Mouse (Mus musculus) thymus, postnatal 10 days (tissue): ENCODE measurements at regions not wholly inside any gene's neighbourhood (a gene's known extent, or its start where the extent isn't known, plus 50 kb on each side); places are given as distances from the start of the nearest gene placed in this dataset.
"Not testable (repeated sequence)": the region's sequence is repeated elsewhere in the genome, so short reads cannot be mapped to it uniquely, and the experiment has no call there.

ENCODE experiments used
- DNase-seq, 2 experiments: peaks; one replicate each; pipeline ENCODE4 v3.0.0; 2021; ENCODE audit warnings: low spot score in 2 of 2

- no peak for DNase-seq
These were observed 250.5 kb upstream of the Myo3a start for GRCm38 (mm10) chr2:21976831-21977230.

GRCm38 (mm10) chr2:21980177-21980576, 247.1 kb upstream of the Myo3a start:
- no peak for DNase-seq

- no peak for DNase-seq
These were observed 202.9 kb upstream of the Myo3a start for GRCm38 (mm10) chr2:22024438-22024837.

- DNase-seq = no peak
These were observed 200.5 kb upstream of the Myo3a start for GRCm38 (mm10) chr2:22026794-22027193.

DNA sequence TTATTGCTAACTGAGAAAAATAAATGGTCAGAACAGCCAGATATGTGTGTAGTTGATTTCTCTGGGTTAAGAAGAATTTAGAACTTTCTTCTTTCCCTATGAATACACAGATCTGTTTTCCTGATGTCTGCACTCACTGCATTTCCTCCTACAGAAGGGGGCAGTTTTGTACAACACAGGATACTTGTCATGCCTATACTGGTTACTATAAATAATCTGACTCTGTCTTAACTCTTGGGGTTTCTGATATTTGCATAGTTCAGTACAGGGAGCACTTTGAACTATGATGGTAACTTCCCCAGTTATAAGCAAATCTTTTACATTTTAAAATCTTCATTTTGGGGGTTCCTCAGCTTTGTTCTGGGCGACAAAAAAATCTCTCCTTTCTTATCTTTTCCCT, 198.7 kb upstream of the Myo3a start:
- no peak for DNase-seq

- DNase-seq = no peak
These were observed 198.1 kb upstream of the Myo3a start for GRCm38 (mm10) chr2:22029022-22029803.

- no peak for DNase-seq
These were observed 197.5 kb upstream of the Myo3a start for GRCm38 (mm10) chr2:22029804-22030194.

DNA sequence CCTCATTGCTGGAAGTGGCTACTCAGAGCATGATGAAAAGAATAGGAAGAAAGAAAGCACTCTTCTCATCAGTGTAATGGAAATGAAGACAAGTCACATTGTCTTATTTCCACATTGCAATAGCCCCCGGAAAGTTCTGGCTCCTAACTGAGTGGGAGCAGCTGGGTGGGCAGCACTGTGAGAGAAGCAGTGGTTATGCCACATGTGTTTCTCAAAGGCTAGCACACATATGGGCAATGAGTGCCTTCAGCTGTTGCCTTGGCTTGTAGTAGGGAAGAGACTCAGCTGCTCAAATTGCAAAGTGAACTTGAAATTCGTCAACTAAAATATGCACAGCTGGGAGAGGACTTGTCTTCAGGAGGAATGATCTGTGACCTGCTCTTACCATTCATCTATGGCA, 190.5 kb upstream of the Myo3a start:
- DNase-seq = no peak

- no peak for DNase-seq
These were observed 188.5 kb upstream of the Myo3a start for GRCm38 (mm10) chr2:22038780-22039179.

DNA sequence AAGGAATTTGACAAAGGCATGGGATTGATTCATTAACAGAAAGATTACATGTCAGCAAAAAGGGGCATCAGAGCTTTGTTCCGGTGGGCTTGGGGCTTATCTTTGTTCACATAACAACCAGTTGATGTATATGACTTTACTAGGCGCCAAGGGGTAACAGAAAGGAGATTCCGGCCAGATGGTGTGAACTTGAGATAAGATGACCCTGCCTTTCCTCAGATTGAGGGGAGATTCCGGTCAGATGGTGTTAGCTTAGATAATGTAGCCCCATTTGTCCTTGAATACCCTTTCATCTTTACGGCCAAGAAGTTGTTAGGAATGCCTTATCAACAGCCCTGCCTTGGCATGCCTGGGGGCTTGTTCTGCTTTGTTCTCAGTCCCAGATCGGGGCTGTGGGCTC, 183.4 kb upstream of the Myo3a start:
- DNase-seq = not testable (repeated sequence)

DNA sequence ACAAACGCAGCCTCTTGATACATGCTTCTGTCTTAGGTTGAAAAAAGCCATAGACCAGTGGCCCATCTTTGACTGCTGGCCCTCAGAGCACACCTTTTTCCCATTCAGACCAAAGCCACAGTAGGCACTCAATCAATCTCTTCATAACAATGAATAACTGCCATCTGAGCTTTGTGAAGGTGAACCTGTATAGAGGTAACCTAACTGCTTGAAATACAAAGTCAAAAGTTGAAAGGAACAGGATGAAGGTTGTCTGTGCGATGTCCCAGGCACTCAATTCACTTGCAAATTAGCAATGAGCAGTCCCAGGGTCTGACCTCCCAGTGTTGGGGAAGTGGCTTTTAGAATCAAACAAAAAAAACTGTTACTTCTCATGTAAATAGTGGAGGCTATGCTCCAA, 182.4 kb upstream of the Myo3a start:
- DNase-seq = no peak

DNA sequence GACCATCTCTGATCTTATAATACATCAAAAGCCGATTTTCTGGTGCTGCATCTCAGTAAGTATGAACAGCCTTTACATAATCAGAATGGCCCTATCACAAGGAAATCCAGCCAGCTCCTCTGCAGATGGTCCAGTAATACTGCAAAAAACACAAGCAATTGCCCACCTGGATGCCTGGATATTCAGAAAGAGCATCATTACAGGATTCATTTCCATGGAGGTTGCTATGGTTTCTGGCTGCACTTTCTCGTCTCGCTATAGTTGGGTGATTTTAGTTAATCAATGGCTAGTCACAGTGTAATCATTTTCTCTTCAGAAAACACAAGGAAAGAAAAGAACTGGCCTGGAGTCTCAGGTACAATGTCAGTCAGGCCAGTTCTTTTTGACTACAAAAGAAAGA, 179.8 kb upstream of the Myo3a start:
- no peak for DNase-seq

- DNase-seq = no peak
These were observed 160.8 kb upstream of the Myo3a start for GRCm38 (mm10) chr2:22066535-22066934.

GRCm38 (mm10) chr2:22096848-22097247, 130.5 kb upstream of the Myo3a start:
- DNase-seq = no peak

- no peak for DNase-seq
These were observed 122.2 kb upstream of the Myo3a start for GRCm38 (mm10) chr2:22105150-22105549.

GRCm38 (mm10) chr2:22149721-22150120, 77.6 kb upstream of the Myo3a start:
- no peak for DNase-seq

- no peak for DNase-seq
These were observed 70.7 kb upstream of the Myo3a start for GRCm38 (mm10) chr2:22156576-22156975.

- DNase-seq = no peak
These were observed 61.9 kb upstream of the Myo3a start for GRCm38 (mm10) chr2:22165443-22165842.

DNA sequence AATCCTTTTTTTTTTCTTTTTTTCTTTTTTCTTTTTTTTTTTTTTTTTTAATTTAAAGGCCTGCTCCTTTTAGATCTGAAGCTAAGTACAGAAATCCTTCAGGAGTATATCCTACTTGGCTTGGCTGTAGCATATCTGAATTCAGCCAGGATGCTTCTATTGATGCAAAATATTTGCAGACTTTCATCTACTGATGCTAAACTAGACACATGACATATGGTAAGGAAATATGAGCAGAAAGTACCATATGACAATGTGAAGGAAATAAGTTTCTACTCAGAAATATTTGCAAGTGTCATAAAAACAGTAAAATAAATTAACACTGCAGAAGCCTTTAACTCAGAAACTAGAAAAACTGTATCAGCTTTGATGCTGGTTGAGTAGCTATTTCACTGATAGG, 61.4 kb upstream of the Myo3a start:
- no peak for DNase-seq
